Mouse (Mus musculus) hindbrain, embryonic 15.5 days (tissue): ENCODE data around the gene Gpi1. TPM values are rescaled to one million over a fixed set of nuclear protein-coding genes. Genes with fewer than 3 reads are reported as not detected.
A peak's percentile ranks its signal among the peaks of the same experiment; 100 is the strongest.

ENCODE experiments used
- ATAC-seq: fragments of 200-750 bp; cut with Nextera tagmentation; 2 replicates; pipeline ENCODE4 v1.8.0; 2017; ENCODE audit warnings: low read depth, moderate number of reproducible peaks, moderate TSS enrichment; ENCODE audit not compliant: low FRiP score
- H3K27ac ChIP-seq: fragments of 300-500 bp; sonication (generic); replicated peaks from 2 replicates; pipeline ENCODE4 v1.5.1; 2015; ENCODE audit warnings: mild to moderate bottlenecking, inconsistent platforms
- H3K27me3 ChIP-seq: fragments of 300-500 bp; sonication (generic); 2 replicates; pipeline ENCODE4 v1.6.1; 2015; ENCODE audit warnings: control low read depth, inconsistent platforms
- H3K36me3 ChIP-seq: fragments of 300-500 bp; sonication (generic); 2 replicates; pipeline ENCODE4 v1.6.1; 2015; ENCODE audit warnings: control low read depth, inconsistent platforms
- H3K4me1 ChIP-seq: fragments of 300-500 bp; sonication (generic); replicated peaks from 2 replicates; pipeline ENCODE4 v1.6.1; 2015; ENCODE audit warnings: control low read depth, inconsistent platforms
- H3K4me2 ChIP-seq: fragments of 300-500 bp; sonication (generic); 2 replicates; pipeline ENCODE4 v1.6.1; 2015; ENCODE audit warnings: moderate library complexity, mild to moderate bottlenecking, inconsistent platforms
- H3K4me3 ChIP-seq: fragments of 300-500 bp; sonication (generic); 2 replicates; pipeline ENCODE4 v1.5.1; 2015; ENCODE audit warnings: mild to moderate bottlenecking, inconsistent platforms
- H3K9ac ChIP-seq: fragments of 300-500 bp; sonication (generic); 2 replicates; pipeline ENCODE4 v1.6.1; 2015; ENCODE audit warnings: inconsistent platforms
- H3K9me3 ChIP-seq: fragments of 300-500 bp; sonication (generic); 2 replicates; pipeline ENCODE4 v1.6.1; 2016; ENCODE audit warnings: control low read depth, inconsistent platforms
- WGBS: fragments of 180-500 bp; shearing (Covaris S2); methylation state at CpG from one replicate; pipeline ENCODE4 v1.1.7; 2015; 5-methylcytosine and 5-hydroxymethylcytosine counted together
- polyA plus RNA-seq: library from polyadenylated mRNA; unstranded; fragments of >200 nt; fragmentation: Nextera tagmentation; extraction: Ambion mirVana; gene quantifications from 2 replicates; pipeline ENCODE4 v1.2.1, GENCODE M21; 2015

Gene Gpi1
- polyA plus RNA-seq, 1 experiment from 2014 or later: 313 TPM

DNA sequence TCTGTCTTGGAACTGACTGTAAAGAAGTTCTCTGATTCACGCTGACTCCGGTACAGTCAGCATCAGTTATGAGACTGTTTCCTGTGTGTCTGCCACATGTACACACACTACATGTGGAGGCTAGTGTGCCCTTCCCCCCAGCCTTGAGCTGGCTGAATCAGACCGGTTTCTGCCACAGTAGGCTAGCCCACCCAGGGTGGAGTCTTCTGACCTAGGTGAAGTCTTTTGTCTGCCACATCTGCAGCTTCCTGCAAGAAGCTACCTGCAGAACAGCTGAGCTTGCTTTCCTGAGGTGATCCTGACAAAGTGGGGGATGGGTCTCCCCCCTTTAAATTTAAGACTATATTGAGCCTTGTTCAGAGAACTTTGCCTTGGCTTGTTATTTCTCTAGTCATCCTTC, 60.7 kb downstream of the Gpi1 start, which contains the start of gene Uba2:
Gene Uba2 (minus strand): TSS at position 146 of the 400 bp plus-strand sequence.
- Histone ChIP-seq H3K4me2 (peak within 1 kb of the TSS; percentile 81), H3K9ac (peak within 1 kb of the TSS; percentile 89), H3K9me3 (no peaks in the 10 kb centered on the region), H3K36me3 (peaks cover 8% of the 10 kb centered on the region; the same call in 1 of the 2 replicates), H3K27me3 (no peaks in the 10 kb centered on the region), H3K4me1 (peaks cover 12% of the 10 kb centered on the region), H3K4me3 (peak within 1 kb of the TSS; percentile 87), H3K27ac (peak within 1 kb of the TSS; percentile 90)
- WGBS: 83% methylated on average over 3 of the region's 3 CpGs
- no peak for ATAC-seq

GRCm38 (mm10) chr7:34168470-34169251, 61.5 kb downstream of the Gpi1 start:
- no peaks in the 10 kb centered on the region for H3K27me3 ChIP-seq
- peak overlapping the region; percentile 81 for H3K4me2 ChIP-seq
- H3K36me3 ChIP-seq: peaks cover 13% of the 10 kb centered on the region
- H3K27ac ChIP-seq: peak overlapping the region; percentile 90
- 10% methylated on average over 30 of the region's 30 CpGs for WGBS
- peaks cover 12% of the 10 kb centered on the region for H3K4me1 ChIP-seq
- peak overlapping the region; percentile 89 for H3K9ac ChIP-seq
- peak; percentile 96 for ATAC-seq
- H3K4me3 ChIP-seq: peak overlapping the region; percentile 87
- H3K9me3 ChIP-seq: no peaks in the 10 kb centered on the region

DNA sequence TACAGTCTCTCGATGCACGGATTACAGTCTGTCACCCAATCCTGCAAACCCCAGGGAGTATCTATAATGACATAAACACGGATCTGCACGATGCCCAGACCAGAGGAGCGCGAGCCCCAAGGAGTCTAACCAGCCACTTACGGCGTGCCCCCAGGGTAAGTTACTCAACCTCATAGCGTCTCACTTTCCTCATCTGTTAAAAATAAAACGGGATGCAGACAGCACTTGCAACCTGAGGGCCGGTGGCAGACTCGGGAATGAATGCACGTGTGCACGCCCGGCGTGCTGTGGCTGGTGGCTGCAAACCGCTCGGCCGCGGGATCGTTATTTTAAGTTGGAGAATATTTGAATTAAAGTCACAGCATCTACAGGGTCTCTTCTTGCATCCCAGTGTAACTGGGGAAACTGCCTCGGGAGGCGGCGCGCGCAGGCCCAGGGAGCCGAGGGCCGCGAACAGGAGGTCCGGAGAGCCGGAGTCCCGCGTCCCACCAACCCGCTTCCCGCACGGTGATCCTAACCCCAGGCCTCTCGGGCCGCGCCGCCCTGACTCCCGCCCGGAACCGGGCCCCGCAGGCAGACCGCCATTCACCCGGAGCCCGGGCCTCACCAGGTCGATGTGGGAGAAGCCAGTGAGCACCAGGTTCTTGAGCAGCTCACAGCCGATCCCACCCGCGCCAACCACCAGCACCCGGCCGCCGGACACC, 62.2 kb downstream of the Gpi1 start:
- WGBS: under 1% methylated on average over 50 of the region's 54 CpGs
- H3K9ac ChIP-seq: peak overlapping the region; percentile 89
- peak overlapping the region; percentile 90 for H3K27ac ChIP-seq
- H3K36me3 ChIP-seq: peaks cover 21% of the 10 kb centered on the region
- peak overlapping the region; percentile 87 for H3K4me3 ChIP-seq
- no peaks in the 10 kb centered on the region for H3K9me3 ChIP-seq
- H3K4me1 ChIP-seq: peaks cover 12% of the 10 kb centered on the region
- H3K4me2 ChIP-seq: peak overlapping the region; percentile 81
- peak; percentile 85; the same call in 1 of the 2 replicates for ATAC-seq
- no peaks in the 10 kb centered on the region for H3K27me3 ChIP-seq

DNA sequence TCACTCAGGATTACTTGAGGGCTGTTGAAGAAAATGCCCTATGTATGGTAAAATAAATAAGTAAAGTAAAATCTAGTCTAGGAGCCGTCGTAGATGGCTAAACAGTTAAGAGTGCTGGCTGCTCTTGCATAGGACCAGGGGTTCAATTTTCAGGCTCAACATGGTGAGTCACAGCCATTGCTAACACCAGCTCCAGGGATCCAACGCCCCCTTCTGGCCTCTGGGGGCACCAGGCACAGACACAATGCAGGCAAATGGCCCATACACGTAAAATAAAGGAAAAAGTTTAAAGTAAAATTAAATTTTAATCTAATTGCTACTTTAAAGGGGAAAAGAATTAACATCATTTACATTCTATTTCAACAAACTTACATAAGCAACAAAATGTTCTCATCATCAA, 63.3 kb downstream of the Gpi1 start:
- Histone ChIP-seq H3K27me3 (no peaks in the 10 kb centered on the region), H3K9ac (no peak overlapping the region), H3K36me3 (peaks cover 31% of the 10 kb centered on the region), H3K9me3 (no peaks in the 10 kb centered on the region), H3K4me1 (peaks cover 12% of the 10 kb centered on the region), H3K27ac (no peak overlapping the region), H3K4me2 (no peak overlapping the region), H3K4me3 (peak overlapping the region; percentile 13; the same call in 1 of the 2 replicates)
- ATAC-seq: no peak
- 52% methylated on average over 4 of the region's 4 CpGs for WGBS

- Histone ChIP-seq H3K9me3 (no peaks in the 10 kb centered on the region), H3K4me2 (no peak overlapping the region), H3K4me3 (no peak overlapping the region), H3K27ac (no peak overlapping the region), H3K27me3 (no peaks in the 10 kb centered on the region), H3K4me1 (peaks cover 12% of the 10 kb centered on the region), H3K36me3 (peaks cover 40% of the 10 kb centered on the region), H3K9ac (no peak overlapping the region)
- no peak for ATAC-seq
- 85% methylated on average over 3 of the region's 3 CpGs for WGBS
Observed at GRCm38 (mm10) chr7:34165999-34166398, 64.1 kb downstream of the Gpi1 start.

DNA sequence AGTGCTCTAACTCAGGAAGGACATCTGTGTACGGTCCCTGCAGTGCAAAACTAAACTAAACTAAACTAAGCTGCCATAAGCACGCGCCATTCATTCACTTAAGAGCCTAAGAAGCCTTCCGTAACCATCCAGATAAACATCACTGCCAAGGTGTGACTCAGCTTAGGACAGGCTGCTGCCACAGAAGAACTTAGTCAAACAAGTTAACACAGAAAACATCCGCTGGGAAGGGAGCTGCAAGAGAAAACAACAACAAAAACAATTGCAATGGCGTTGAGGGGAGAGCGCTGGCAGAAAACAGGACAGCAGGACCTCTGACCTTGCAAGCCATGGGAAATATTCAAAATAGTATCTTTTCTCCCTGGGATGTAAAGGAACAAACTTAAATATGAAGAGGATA, 65.5 kb downstream of the Gpi1 start:
- H3K36me3 ChIP-seq: peaks cover 51% of the 10 kb centered on the region
- no peak overlapping the region for H3K4me3 ChIP-seq
- no peak overlapping the region for H3K4me2 ChIP-seq
- no peak overlapping the region for H3K27ac ChIP-seq
- H3K27me3 ChIP-seq: no peaks in the 10 kb centered on the region
- peaks cover 12% of the 10 kb centered on the region for H3K4me1 ChIP-seq
- WGBS: 94% methylated on average over 7 of the region's 7 CpGs
- no peak overlapping the region for H3K9ac ChIP-seq
- ATAC-seq: no peak
- H3K9me3 ChIP-seq: no peaks in the 10 kb centered on the region

DNA sequence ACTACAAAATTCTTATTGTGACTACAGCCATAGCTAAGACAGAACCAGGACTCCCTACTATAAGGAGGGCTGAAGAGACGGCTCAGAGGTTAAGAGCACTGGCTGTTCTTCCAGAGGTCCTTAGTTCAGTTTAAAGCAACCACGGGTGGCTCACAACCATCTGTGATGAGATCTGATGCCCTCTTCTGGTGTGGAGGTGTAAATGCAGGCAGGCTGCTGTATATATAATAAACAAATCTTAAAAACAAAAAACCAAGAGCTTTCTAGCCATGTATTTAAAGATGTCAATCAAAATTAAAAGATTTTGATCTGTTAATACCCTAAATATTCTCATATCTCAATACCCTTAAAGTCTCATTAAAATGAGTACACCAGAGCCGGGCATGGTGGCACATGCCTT, 71.0 kb downstream of the Gpi1 start:
- H3K27ac ChIP-seq: no peak overlapping the region
- no peak for ATAC-seq
- no peaks in the 10 kb centered on the region for H3K27me3 ChIP-seq
- no peaks in the 10 kb centered on the region for H3K4me1 ChIP-seq
- WGBS: 95% methylated on average over 3 of the region's 3 CpGs
- H3K9ac ChIP-seq: no peak overlapping the region
- no peaks in the 10 kb centered on the region for H3K9me3 ChIP-seq
- no peak overlapping the region for H3K4me3 ChIP-seq
- H3K4me2 ChIP-seq: no peak overlapping the region
- H3K36me3 ChIP-seq: peaks cover 95% of the 10 kb centered on the region

DNA sequence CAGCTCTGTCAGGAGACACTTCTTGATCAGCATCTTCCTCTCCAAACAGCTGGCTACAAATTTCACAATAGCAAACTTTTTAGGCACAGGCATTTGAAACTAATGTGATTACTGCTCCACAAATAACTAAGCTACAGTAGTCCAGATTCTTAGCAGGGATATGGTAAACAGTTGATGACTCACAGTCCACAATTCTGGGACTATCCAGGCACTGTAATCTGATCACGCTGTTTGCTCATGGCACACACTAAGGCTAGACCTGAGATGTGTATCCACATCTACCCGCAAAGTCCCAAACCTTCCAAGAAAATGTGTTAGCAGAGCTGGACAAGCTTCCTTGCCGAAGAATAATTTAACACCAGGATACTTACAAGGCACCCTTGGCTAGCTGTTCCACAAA, 72.1 kb downstream of the Gpi1 start:
- Histone ChIP-seq H3K4me3 (no peak overlapping the region), H3K27ac (no peak overlapping the region), H3K27me3 (no peaks in the 10 kb centered on the region), H3K36me3 (peaks cover 97% of the 10 kb centered on the region), H3K4me2 (no peak overlapping the region), H3K9ac (no peak overlapping the region), H3K9me3 (no peaks in the 10 kb centered on the region), H3K4me1 (no peaks in the 10 kb centered on the region)
- 98% methylated on average over 3 of the region's 3 CpGs for WGBS
- no peak for ATAC-seq

Other genes with a start within 250 kb of the Gpi1 start
- gene Scgb2b27, start 216.4 kb downstream of the Gpi1 start, polyA plus RNA-seq: not detected in 2 replicates
- not detected in 2 replicates for gene Scgb1b27, start 208.9 kb downstream of the Gpi1 start, polyA plus RNA-seq
- not detected in 2 replicates for gene Scgb1b30, start 134.9 kb downstream of the Gpi1 start, polyA plus RNA-seq
- gene Wtip, start 97.1 kb downstream of the Gpi1 start, polyA plus RNA-seq: 4.1 and 5.9 TPM in 2 replicates
- 156 and 162 TPM in 2 replicates for gene Uba2, start 60.7 kb downstream of the Gpi1 start, polyA plus RNA-seq
- gene Pdcd2l, start 33.7 kb downstream of the Gpi1 start, polyA plus RNA-seq: 71.8 and 82.6 TPM in 2 replicates
- gene Gm6096, start 20.7 kb upstream of the Gpi1 start, polyA plus RNA-seq: not detected in 2 replicates
- gene 4931406P16Rik, start 83.2 kb upstream of the Gpi1 start, polyA plus RNA-seq: 32.2 and 33.3 TPM in 2 replicates
- 57.0 and 58.5 TPM in 2 replicates for gene Lsm14a, start 163.0 kb upstream of the Gpi1 start, polyA plus RNA-seq